ENCODE assay signal across 1 mouse cellular context in the genomic region with DNA sequence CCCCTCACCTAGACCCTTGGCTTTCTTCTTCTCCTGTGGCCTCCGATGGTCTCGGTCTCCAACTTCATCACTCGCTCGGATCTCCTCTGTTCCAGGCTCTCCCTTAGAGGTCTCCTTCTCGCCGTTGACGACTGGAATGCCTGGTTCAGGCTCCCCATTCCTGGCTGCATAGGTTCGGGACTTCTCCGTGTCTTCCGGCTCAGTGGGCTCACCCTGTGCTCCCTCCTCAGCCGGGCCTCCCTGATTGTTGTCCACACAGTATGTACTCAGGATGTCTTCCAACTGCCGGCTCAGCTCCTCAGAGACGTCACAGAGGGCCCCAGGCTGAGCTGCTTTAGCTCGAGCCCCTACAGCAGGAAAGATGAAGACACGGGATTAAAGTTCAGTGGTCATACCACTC.
TF ChIP-seq lines count a peak whose summit lies in the region.

No protein-coding gene starts in this region.

TF ChIP-seq in MEL, 35 proteins besides CTCF, POLR2A, EP300 and RAD21:
- TF ChIP-seq USF2 (IDR thresholded peaks at IDR 0.05; ENCODE audit: borderline replicate concordance in 1 of 2, insufficient read depth in 1 of 2, low read depth in 1 of 2, low read length in 2 of 2) (no peak), KAT2A (conservative IDR thresholded peaks at IDR 0.05; ENCODE audit: low read depth, low read length) (no peak), MXI1 (IDR thresholded peaks at IDR 0.05; ENCODE audit: low read depth, low read length) (no peak), USF1 (IDR thresholded peaks at IDR 0.05; ENCODE audit: low read depth, low read length) (no peak), NELFE (IDR thresholded peaks at IDR 0.05; ENCODE audit: low read depth, low read length) (no peak), RCOR1 (IDR thresholded peaks at IDR 0.05; ENCODE audit: low read depth, low read length) (no peak), HCFC1 (IDR thresholded peaks at IDR 0.05; ENCODE audit: low read depth, low read length) (no peak), NRF1 (IDR thresholded peaks at IDR 0.05; ENCODE audit: insufficient read depth, low read depth, low read length, poor library complexity, severe bottlenecking) (no peak), TAL1 (IDR thresholded peaks at IDR 0.05; ENCODE audit: low read length) (no peak), TCF12 (IDR thresholded peaks at IDR 0.05; ENCODE audit: low read depth, low read length) (no peak), POLR2AphosphoS2 (IDR thresholded peaks at IDR 0.05; ENCODE audit: low read length) (no peak), ZMIZ1 (IDR thresholded peaks at IDR 0.05; ENCODE audit: low read depth, low read length) (no peak), POLR2AphosphoS5 (IDR thresholded peaks at IDR 0.05; ENCODE audit: borderline replicate concordance, low read depth, low read length) (no peak), ZNF384 (IDR thresholded peaks at IDR 0.05; ENCODE audit: low read depth, low read length) (no peak), TBP (IDR thresholded peaks at IDR 0.05; ENCODE audit: low read depth, low read length) (no peak), MAFK (IDR thresholded peaks at IDR 0.05; ENCODE audit: borderline replicate concordance, low read depth, low read length) (no peak), ELF1 (IDR thresholded peaks at IDR 0.05; ENCODE audit: low read depth, low read length) (no peak), GATA1 (IDR thresholded peaks at IDR 0.05; ENCODE audit: low read depth, low read length) (no peak), BHLHE40 (IDR thresholded peaks at IDR 0.05; ENCODE audit: borderline replicate concordance, low read depth, low read length) (no peak), CHD1 (IDR thresholded peaks at IDR 0.05; ENCODE audit: low read depth, low read length) (no peak)
